Mouse (Mus musculus) midbrain, postnatal 0 days (tissue): ENCODE results near the gene Olfr452. TPM values are rescaled to one million over a fixed set of nuclear protein-coding genes. Genes with fewer than 3 reads are reported as not detected.

Experiments used
- ATAC-seq: fragments of 200-750 bp; cut with Nextera tagmentation; 2 replicates; pipeline ENCODE4 v1.8.0; 2017; ENCODE audit warnings: moderate number of reproducible peaks, mild to moderate bottlenecking, moderate TSS enrichment, moderate library complexity; ENCODE audit not compliant: low FRiP score
- DNase-seq: peaks from one replicate; pipeline ENCODE4 v3.0.0-alpha.2; 2015; ENCODE audit warnings: low spot score
- H3K27ac ChIP-seq: fragments of 300-500 bp; sonication (generic); 2 replicates; pipeline ENCODE4 v1.5.1; 2014; ENCODE audit warnings: low read depth, mild to moderate bottlenecking, low read length, mixed read lengths
- H3K27me3 ChIP-seq: fragments of 300-500 bp; sonication (generic); 2 replicates; pipeline ENCODE4 v1.6.1; 2014; ENCODE audit warnings: low read length, control low read depth, mixed read lengths; ENCODE audit not compliant: insufficient read depth
- H3K36me3 ChIP-seq: fragments of 300-500 bp; sonication (generic); 2 replicates; pipeline ENCODE4 v1.6.1; 2014; ENCODE audit warnings: low read length, control low read depth, mixed read lengths; ENCODE audit not compliant: insufficient read depth
- H3K4me1 ChIP-seq: fragments of 300-500 bp; sonication (generic); 2 replicates; pipeline ENCODE4 v1.6.1; 2014; ENCODE audit warnings: mild to moderate bottlenecking, control low read depth, antibody characterized with exemption, low read length, mixed read lengths; ENCODE audit not compliant: insufficient read depth
- H3K4me2 ChIP-seq: fragments of 300-500 bp; sonication (generic); 2 replicates; pipeline ENCODE4 v1.6.1; 2014; ENCODE audit warnings: low read depth, mild to moderate bottlenecking, low read length, mixed read lengths; ENCODE audit not compliant: poor library complexity, severe bottlenecking
- H3K4me3 ChIP-seq: fragments of 300-500 bp; sonication (generic); 2 replicates; pipeline ENCODE4 v1.5.1; 2014; ENCODE audit warnings: low read depth, mild to moderate bottlenecking, low read length, moderate library complexity
- H3K9ac ChIP-seq: fragments of 300-500 bp; sonication (generic); replicated peaks from 2 replicates; pipeline ENCODE4 v1.6.1; 2014; ENCODE audit warnings: mild to moderate bottlenecking, low read length, moderate library complexity, mixed read lengths; ENCODE audit not compliant: poor library complexity, severe bottlenecking
- H3K9me3 ChIP-seq: fragments of 300-500 bp; sonication (generic); 2 replicates; pipeline ENCODE4 v1.6.1; 2016; ENCODE audit warnings: low read length, control low read depth
- CTCF ChIP-seq: IDR thresholded peaks from 2 replicates; pipeline ENCODE4 v1.5.1; 2016; ENCODE audit warnings: antibody characterized with exemption, mild to moderate bottlenecking
- WGBS: fragments of 180-500 bp; shearing (Covaris S2); extraction: QIAGEN DNeasy Blood & Tissue Kit; methylation state at CpG from one replicate; pipeline ENCODE4 v1.1.7; 2014; 5-methylcytosine and 5-hydroxymethylcytosine counted together
- polyA plus RNA-seq: library from polyadenylated mRNA; unstranded; fragments of >200 nt; fragmentation: Nextera tagmentation; extraction: Ambion mirVana; gene quantifications from 2 replicates; pipeline ENCODE4 v1.2.1, GENCODE M21; 2015
- total RNA-seq: library from RNA; depleted of rRNA; stranded (reverse); fragments of >200 nt; gene quantifications from 2 replicates; pipeline ENCODE4 v1.2.3, GENCODE M21; 2014; rRNA removed

The Olfr452 gene
- total and polyA plus RNA-seq, 2 experiments from 2014 or later, result not detected

GRCm38 (mm10) chr6:42790247-42790948, 5.5 kb downstream of the Olfr452 start:
- peak; percentile 27 for TF ChIP-seq CTCF
- Histone ChIP-seq H3K27ac (peak overlapping the region; percentile 68), H3K9me3 (no peaks in the 10 kb centered on the region), H3K9ac (no peak overlapping the region), H3K36me3 (no peaks in the 10 kb centered on the region), H3K4me2 (peak overlapping the region; percentile 6; the same call in 1 of the 2 replicates), H3K4me1 (no peaks in the 10 kb centered on the region), H3K4me3 (no peak overlapping the region), H3K27me3 (no peaks in the 10 kb centered on the region)
- ATAC-seq (peak; percentile 69), DNase-seq (no peak)
- WGBS, result 41% methylated on average over 4 of the region's 4 CpGs

GRCm38 (mm10) chr6:42790949-42791556, 6.2 kb downstream of the Olfr452 start:
- Histone ChIP-seq H3K9ac (no peak overlapping the region), H3K9me3 (no peaks in the 10 kb centered on the region), H3K4me1 (no peaks in the 10 kb centered on the region), H3K36me3 (no peaks in the 10 kb centered on the region), H3K27ac (peak overlapping the region; percentile 68), H3K27me3 (no peaks in the 10 kb centered on the region), H3K4me3 (no peak overlapping the region), H3K4me2 (peak overlapping the region; percentile 6; the same call in 1 of the 2 replicates)
- no peak for TF ChIP-seq CTCF
- peak; percentile 91 for ATAC-seq
- peak; percentile 50 for DNase-seq
- WGBS, result 49% methylated on average over 9 of the region's 9 CpGs

- Histone ChIP-seq H3K27me3 (no peaks in the 10 kb centered on the region), H3K9ac (no peak overlapping the region), H3K36me3 (no peaks in the 10 kb centered on the region), H3K27ac (no peak overlapping the region), H3K4me2 (no peak overlapping the region), H3K4me3 (no peak overlapping the region), H3K4me1 (no peaks in the 10 kb centered on the region), H3K9me3 (no peaks in the 10 kb centered on the region)
- no peak for TF ChIP-seq CTCF
- 85% methylated on average over 3 of the region's 3 CpGs for WGBS
- DNase-seq (no peak), ATAC-seq (no peak)
These were observed 10.1 kb downstream of the Olfr452 start for GRCm38 (mm10) chr6:42794982-42795381.

GRCm38 (mm10) chr6:42811639-42812038, 26.7 kb downstream of the Olfr452 start, which contains the start of gene Olfr450:
TSS of gene Olfr450 (plus strand) at chr6:42811939.
- Histone ChIP-seq H3K27ac (no peak within 1 kb of the TSS), H3K9ac (no peak within 1 kb of the TSS), H3K4me3 (no peak within 1 kb of the TSS), H3K9me3 (no peaks in the 10 kb centered on the region), H3K36me3 (no peaks in the 10 kb centered on the region), H3K27me3 (no peaks in the 10 kb centered on the region), H3K4me2 (no peak within 1 kb of the TSS), H3K4me1 (no peaks in the 10 kb centered on the region)
- ATAC-seq (no peak), DNase-seq (no peak)
- WGBS, result 97% methylated on average over 1 of the region's 1 CpGs
- TF ChIP-seq CTCF, result no peak

GRCm38 (mm10) chr6:42834084-42834483, 49.2 kb downstream of the Olfr452 start, which contains the start of gene Olfr449:
TSS of gene Olfr449 (plus strand) at chr6:42834384.
- no peak for DNase-seq

More at GRCm38 (mm10) chr6:42834084-42834483, 49.2 kb downstream of the Olfr452 start, which contains the start of gene Olfr449:
- H3K4me2 ChIP-seq, result no peak within 1 kb of the TSS
- TF ChIP-seq CTCF, result no peak
- no peaks in the 10 kb centered on the region for H3K9me3 ChIP-seq
- H3K4me1 ChIP-seq, result no peaks in the 10 kb centered on the region
- no peak within 1 kb of the TSS for H3K27ac ChIP-seq
- no peak within 1 kb of the TSS for H3K9ac ChIP-seq
- H3K36me3 ChIP-seq, result no peaks in the 10 kb centered on the region
- H3K4me3 ChIP-seq, result no peak within 1 kb of the TSS
- H3K27me3 ChIP-seq, result no peaks in the 10 kb centered on the region
- ATAC-seq, result no peak

Other genes starting within 250 kb of the Olfr452 start
- not detected in 2 replicates for gene Olfr455, start 237.5 kb upstream of the Olfr452 start, total RNA-seq
- not detected in 2 replicates for gene Olfr455, start 237.5 kb upstream of the Olfr452 start, polyA plus RNA-seq
- not detected in 2 replicates for gene Tcaf3, start 187.4 kb upstream of the Olfr452 start, total RNA-seq
- gene Tcaf3, start 187.4 kb upstream of the Olfr452 start, polyA plus RNA-seq, result not detected in 2 replicates
- gene Tcaf2, start 139.8 kb upstream of the Olfr452 start, total RNA-seq, result 3.1 and 4.7 TPM in 2 replicates
- 1.5 and 1.8 TPM in 2 replicates for gene Tcaf2, start 139.8 kb upstream of the Olfr452 start, polyA plus RNA-seq
- gene Tcaf1, start 75.0 kb upstream of the Olfr452 start, total RNA-seq, result 306 and 314 TPM in 2 replicates
- 195 and 199 TPM in 2 replicates for gene Tcaf1, start 75.0 kb upstream of the Olfr452 start, polyA plus RNA-seq
- gene Olfr453, start 45.7 kb upstream of the Olfr452 start, total RNA-seq, result not detected in 2 replicates
- not detected in 2 replicates for gene Olfr453, start 45.7 kb upstream of the Olfr452 start, polyA plus RNA-seq
- gene Olfr38, start 28.7 kb upstream of the Olfr452 start, total RNA-seq, result not detected in 2 replicates
- gene Olfr38, start 28.7 kb upstream of the Olfr452 start, polyA plus RNA-seq, result not detected in 2 replicates
- gene Olfr450, start 26.8 kb downstream of the Olfr452 start, total RNA-seq, result not detected in 2 replicates
- gene Olfr450, start 26.8 kb downstream of the Olfr452 start, polyA plus RNA-seq, result not detected in 2 replicates
- gene Olfr449, start 49.3 kb downstream of the Olfr452 start, total RNA-seq, result not detected in 2 replicates
- gene Olfr449, start 49.3 kb downstream of the Olfr452 start, polyA plus RNA-seq, result not detected in 2 replicates
- not detected in 2 replicates for gene Olfr448, start 105.3 kb downstream of the Olfr452 start, total RNA-seq
- not detected in 2 replicates for gene Olfr448, start 105.3 kb downstream of the Olfr452 start, polyA plus RNA-seq
- not detected in 2 replicates for gene Olfr447, start 123.8 kb downstream of the Olfr452 start, total RNA-seq
- not detected in 2 replicates for gene Olfr447, start 123.8 kb downstream of the Olfr452 start, polyA plus RNA-seq
- gene Olfr446, start 136.3 kb downstream of the Olfr452 start, total RNA-seq, result not detected in 2 replicates
- gene Olfr446, start 136.3 kb downstream of the Olfr452 start, polyA plus RNA-seq, result not detected in 2 replicates
- not detected in 2 replicates for gene Olfr444, start 164.0 kb downstream of the Olfr452 start, total RNA-seq
- gene Olfr444, start 164.0 kb downstream of the Olfr452 start, polyA plus RNA-seq, result not detected in 2 replicates